Mouse (Mus musculus) limb, embryonic 13.5 days (tissue): Measurements from ENCODE around the gene Unc80. TPM values are rescaled to one million over a fixed set of nuclear protein-coding genes. Genes with fewer than 3 reads are reported as not detected.

Experiments
- ATAC-seq: fragments of 200-750 bp; cut with Nextera tagmentation; 2 replicates; pipeline ENCODE4 v1.8.0; 2017; ENCODE audit warnings: low read depth, moderate number of reproducible peaks, moderate TSS enrichment; ENCODE audit not compliant: low FRiP score
- H3K27ac ChIP-seq: fragments of 300-500 bp; sonication (generic); 2 replicates; pipeline ENCODE4 v1.5.1; 2015; ENCODE audit warnings: inconsistent platforms, mild to moderate bottlenecking, moderate library complexity
- H3K27me3 ChIP-seq: fragments of 300-500 bp; sonication (generic); 2 replicates; pipeline ENCODE4 v1.6.1; 2015; ENCODE audit warnings: mild to moderate bottlenecking, inconsistent platforms
- H3K36me3 ChIP-seq: fragments of 300-500 bp; sonication (generic); 2 replicates; pipeline ENCODE4 v1.6.1; 2015; ENCODE audit warnings: inconsistent platforms, mild to moderate bottlenecking, moderate library complexity
- H3K4me1 ChIP-seq: fragments of 300-500 bp; sonication (generic); 2 replicates; pipeline ENCODE4 v1.6.1; 2015; ENCODE audit warnings: inconsistent platforms
- H3K4me2 ChIP-seq: fragments of 300-500 bp; sonication (generic); replicated peaks from 2 replicates; pipeline ENCODE4 v1.6.1; 2015; ENCODE audit warnings: inconsistent platforms, mild to moderate bottlenecking, moderate library complexity
- H3K4me3 ChIP-seq: fragments of 300-500 bp; sonication (generic); 2 replicates; pipeline ENCODE4 v1.5.1; 2015; ENCODE audit warnings: moderate library complexity, mild to moderate bottlenecking, inconsistent platforms
- H3K9ac ChIP-seq: fragments of 300-500 bp; sonication (generic); 2 replicates; pipeline ENCODE4 v1.6.1; 2015; ENCODE audit warnings: mild to moderate bottlenecking, inconsistent platforms
- H3K9me3 ChIP-seq: fragments of 300-500 bp; sonication (generic); 2 replicates; pipeline ENCODE4 v1.6.1; 2016; ENCODE audit warnings: inconsistent platforms
- WGBS: fragments of 180-500 bp; shearing (Covaris S2); methylation state at CpG from one replicate; pipeline ENCODE4 v1.1.7; 2015; 5-methylcytosine and 5-hydroxymethylcytosine counted together
- polyA plus RNA-seq: library from polyadenylated mRNA; unstranded; fragments of >200 nt; fragmentation: Nextera tagmentation; extraction: Ambion mirVana; gene quantifications from 2 replicates; pipeline ENCODE4 v1.2.1, GENCODE M21; 2015

Unc80 gene
- polyA plus RNA-seq, 1 experiment from 2014 or later: 0.67 TPM

DNA sequence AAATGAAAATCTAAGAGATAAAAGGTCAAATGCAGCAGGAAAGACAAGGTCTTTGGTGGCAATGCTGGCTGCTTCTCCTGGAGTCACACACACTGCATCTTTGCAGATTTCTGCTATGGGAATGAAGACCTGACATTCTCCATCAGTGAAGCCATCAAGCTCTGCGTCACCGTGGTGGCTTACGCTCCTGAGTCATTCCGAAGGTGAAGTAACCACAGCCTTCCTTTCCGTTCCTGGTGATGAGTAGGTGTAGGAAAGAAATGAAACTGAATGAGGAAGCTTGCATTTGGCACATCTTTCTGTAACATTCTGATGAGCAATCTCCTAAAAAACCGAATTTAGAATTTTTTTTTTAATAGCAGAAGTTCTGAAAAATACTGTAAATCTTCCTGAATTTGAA lies 181.4 kb downstream of the Unc80 start:
- WGBS: 83% methylated on average over 6 of the region's 6 CpGs
- no peak for ATAC-seq
- Histone ChIP-seq H3K27me3 (no peaks in the 10 kb centered on the region), H3K4me3 (no peak overlapping the region), H3K9me3 (no peaks in the 10 kb centered on the region), H3K4me1 (0 out of 2 replicates have a peak, but pooled peaks cover 3% of the 10 kb centered on the region), H3K4me2 (no peak overlapping the region), H3K9ac (no peak overlapping the region), H3K27ac (no peak overlapping the region), H3K36me3 (no peaks in the 10 kb centered on the region)

DNA sequence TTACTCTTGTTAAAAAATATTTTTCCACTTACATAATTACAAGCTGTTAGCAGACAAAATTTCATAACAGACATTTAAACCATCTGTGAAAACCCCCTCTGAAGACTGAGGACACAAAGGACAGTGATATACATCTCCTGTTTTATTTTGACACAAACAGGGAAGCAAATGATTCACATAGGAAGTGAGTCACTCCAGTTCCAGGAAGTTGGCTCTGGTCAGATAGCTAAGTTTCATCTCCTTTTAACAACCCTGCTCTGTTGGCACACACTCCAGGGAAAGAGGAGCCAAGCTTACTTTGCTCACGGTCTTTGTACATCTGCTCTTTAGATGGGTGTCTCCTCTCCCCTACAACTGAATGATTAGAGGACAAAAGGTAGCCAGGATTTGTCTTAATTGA lies 181.8 kb downstream of the Unc80 start:
- H3K27ac ChIP-seq: no peak overlapping the region
- ATAC-seq: no peak
- H3K4me2 ChIP-seq: no peak overlapping the region
- whole genome bisulfite sequencing: 68% methylated on average over 1 of the region's 1 CpGs
- no peak overlapping the region for H3K9ac ChIP-seq
- no peaks in the 10 kb centered on the region for H3K36me3 ChIP-seq
- no peaks in the 10 kb centered on the region for H3K9me3 ChIP-seq
- peaks cover 4% of the 10 kb centered on the region; the same call in 1 of the 2 replicates for H3K4me1 ChIP-seq
- no peaks in the 10 kb centered on the region for H3K27me3 ChIP-seq
- H3K4me3 ChIP-seq: no peak overlapping the region

DNA sequence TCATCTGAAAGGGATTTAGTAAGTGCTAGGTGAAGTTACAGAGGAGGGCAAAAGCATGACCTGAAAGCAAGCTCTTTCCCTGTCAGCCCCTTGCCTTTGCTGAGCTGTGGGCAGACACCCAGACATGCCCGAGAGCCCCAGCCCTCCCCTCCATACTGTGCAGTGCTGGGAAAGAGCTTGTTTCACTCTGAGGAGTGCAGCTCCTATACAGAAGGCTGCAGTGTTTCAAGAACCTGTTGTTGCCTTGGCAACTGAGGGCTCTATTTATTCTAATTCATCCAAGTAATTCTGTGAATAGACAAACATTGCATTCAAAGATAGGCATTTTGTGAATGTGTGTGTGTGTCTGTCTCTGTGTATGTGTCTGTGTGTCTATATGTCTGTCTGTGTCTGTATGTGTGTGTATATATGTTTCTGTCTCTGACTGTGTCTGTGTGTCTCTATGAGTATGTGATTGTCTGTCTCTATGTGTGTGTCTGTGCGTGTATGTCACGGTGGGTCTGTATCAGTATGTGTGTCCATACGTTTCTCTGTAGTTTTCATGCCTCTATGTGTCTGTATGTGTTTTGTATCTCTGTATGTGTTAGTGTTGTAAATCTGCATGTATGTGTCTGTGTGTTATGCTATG lies 187.1 kb downstream of the Unc80 start:
- no peaks in the 10 kb centered on the region for H3K9me3 ChIP-seq
- H3K9ac ChIP-seq: no peak overlapping the region
- peak overlapping the region; percentile 33; the same call in 1 of the 2 replicates for H3K27ac ChIP-seq
- ATAC-seq: peak; percentile 75
- H3K4me3 ChIP-seq: no peak overlapping the region
- WGBS: 61% methylated on average over 4 of the region's 4 CpGs
- no peak overlapping the region for H3K4me2 ChIP-seq
- no peaks in the 10 kb centered on the region for H3K27me3 ChIP-seq
- H3K36me3 ChIP-seq: no peaks in the 10 kb centered on the region
- peaks cover 9% of the 10 kb centered on the region; the same call in 1 of the 2 replicates for H3K4me1 ChIP-seq

DNA sequence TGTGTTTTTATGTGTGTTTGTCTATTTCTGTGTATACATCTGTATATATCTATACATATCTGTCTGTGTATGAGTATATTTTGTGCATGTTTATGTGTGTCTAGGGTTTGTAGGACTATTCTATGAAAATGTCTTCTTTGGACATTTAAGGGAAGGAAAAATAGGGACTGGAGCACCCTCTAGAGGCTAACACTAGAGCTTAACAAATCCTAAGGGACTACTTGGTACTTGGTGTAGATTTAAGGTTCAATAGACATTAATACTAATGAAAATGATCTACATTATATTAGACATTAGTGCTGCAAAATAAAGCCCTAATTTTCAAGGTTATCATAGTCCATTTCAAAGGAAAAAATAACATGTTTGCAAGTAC lies 187.6 kb downstream of the Unc80 start:
- no peak overlapping the region for H3K27ac ChIP-seq
- ATAC-seq: no peak; the same call in 1 of the 2 replicates
- H3K4me1 ChIP-seq: peaks cover 9% of the 10 kb centered on the region; the same call in 1 of the 2 replicates
- no peaks in the 10 kb centered on the region for H3K27me3 ChIP-seq
- H3K4me2 ChIP-seq: no peak overlapping the region
- no peak overlapping the region for H3K9ac ChIP-seq
- no peak overlapping the region for H3K4me3 ChIP-seq
- H3K36me3 ChIP-seq: no peaks in the 10 kb centered on the region
- no peaks in the 10 kb centered on the region for H3K9me3 ChIP-seq

DNA sequence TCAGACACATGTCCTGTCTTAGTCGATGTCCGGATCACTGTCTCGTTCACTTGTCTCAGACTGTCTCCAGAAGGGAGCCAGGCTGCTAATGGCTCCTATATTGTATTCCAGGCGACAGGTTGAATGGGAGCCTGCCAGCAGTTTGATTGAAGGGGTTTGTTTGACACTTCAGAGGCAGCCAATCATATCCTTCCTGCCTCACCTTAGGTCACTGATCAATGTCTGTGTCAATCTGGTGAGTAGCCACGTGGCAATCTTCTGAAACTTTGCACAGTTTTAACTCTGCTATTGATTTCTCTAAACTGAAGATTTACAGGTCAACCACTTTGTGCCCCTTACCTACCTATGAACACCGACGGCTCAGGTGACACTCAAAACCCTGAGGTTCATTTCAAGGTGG lies 203.3 kb downstream of the Unc80 start:
- ATAC-seq: no peak
- 81% methylated on average over 7 of the region's 7 CpGs for WGBS
- H3K4me1 ChIP-seq: no peaks in the 10 kb centered on the region

DNA sequence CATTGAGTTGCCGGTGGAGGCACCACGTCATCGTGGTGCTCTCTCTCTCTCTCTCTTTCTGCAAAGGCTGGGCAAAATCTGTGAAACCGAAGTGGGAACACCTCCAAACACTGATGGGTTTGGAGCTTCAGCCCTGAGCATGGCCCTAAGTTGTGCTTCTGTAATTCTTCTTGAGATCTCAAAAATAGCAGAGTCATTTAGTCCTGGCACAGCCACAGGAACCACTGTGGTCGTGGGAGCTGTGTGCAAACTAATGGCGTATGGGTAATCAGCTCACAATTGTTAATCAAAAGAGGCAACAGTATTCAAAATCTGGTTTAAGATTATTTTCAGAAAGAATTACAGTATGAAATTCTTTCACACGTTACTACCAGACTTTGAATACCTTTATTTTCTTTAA lies 204.6 kb downstream of the Unc80 start:
- no peak overlapping the region for H3K4me3 ChIP-seq
- ATAC-seq: no peak
- H3K4me1 ChIP-seq: no peaks in the 10 kb centered on the region
- no peaks in the 10 kb centered on the region for H3K27me3 ChIP-seq
- H3K27ac ChIP-seq: no peak overlapping the region
- 86% methylated on average over 7 of the region's 7 CpGs for WGBS
- H3K9me3 ChIP-seq: no peaks in the 10 kb centered on the region
- H3K4me2 ChIP-seq: no peak overlapping the region
- no peaks in the 10 kb centered on the region for H3K36me3 ChIP-seq
- H3K9ac ChIP-seq: no peak overlapping the region

More for the DNA sequence above, 203.3 kb downstream of the Unc80 start:
- H3K36me3 ChIP-seq: no peaks in the 10 kb centered on the region
- no peaks in the 10 kb centered on the region for H3K27me3 ChIP-seq
- H3K27ac ChIP-seq: no peak overlapping the region
- H3K4me3 ChIP-seq: no peak overlapping the region
- H3K9me3 ChIP-seq: no peaks in the 10 kb centered on the region
- H3K9ac ChIP-seq: no peak overlapping the region
- H3K4me2 ChIP-seq: no peak overlapping the region

DNA sequence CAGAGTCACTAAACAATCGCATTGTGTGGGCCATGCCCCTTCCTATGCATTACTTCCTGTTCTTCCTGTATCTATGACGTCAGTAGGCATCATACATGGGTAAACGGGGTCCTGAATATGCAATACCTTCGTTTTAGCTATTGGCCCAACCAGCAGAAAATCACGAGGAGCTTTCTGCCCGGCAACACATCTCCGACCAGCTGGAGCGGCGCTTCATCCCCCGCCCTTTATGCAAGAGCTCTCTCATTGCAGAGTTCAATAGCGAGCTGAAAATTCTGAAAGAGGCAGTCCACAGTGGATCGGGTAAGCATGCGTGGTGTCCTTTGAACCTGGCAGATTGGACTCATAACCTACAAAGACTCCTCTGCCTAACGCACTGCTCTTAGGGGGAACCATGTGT lies 209.8 kb downstream of the Unc80 start:
- Histone ChIP-seq H3K27me3 (no peaks in the 10 kb centered on the region), H3K9ac (no peak overlapping the region), H3K9me3 (no peaks in the 10 kb centered on the region), H3K36me3 (no peaks in the 10 kb centered on the region), H3K27ac (no peak overlapping the region), H3K4me3 (no peak overlapping the region), H3K4me2 (no peak overlapping the region), H3K4me1 (no peaks in the 10 kb centered on the region)
- 82% methylated on average over 14 of the region's 14 CpGs for WGBS
- no peak for ATAC-seq

DNA sequence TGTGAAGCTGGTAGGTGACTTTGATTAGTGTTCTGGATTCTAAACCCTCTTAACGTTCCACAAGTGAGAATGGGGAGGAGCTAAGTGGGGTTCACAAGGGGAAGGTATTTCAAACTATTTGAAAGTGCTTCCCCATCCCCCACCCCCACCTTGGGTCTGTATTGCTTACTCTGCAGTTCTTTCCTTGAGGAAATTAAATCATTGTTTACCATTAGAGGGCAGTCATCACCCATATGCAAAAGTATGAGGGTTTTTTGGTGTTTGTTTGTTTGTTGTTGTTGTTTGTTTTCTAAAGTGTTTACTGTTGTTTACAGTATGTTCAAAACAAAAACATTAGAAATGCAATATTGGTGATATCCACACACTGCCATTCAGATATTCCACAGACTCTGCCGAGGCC lies 210.5 kb downstream of the Unc80 start:
- Histone ChIP-seq H3K4me3 (no peak overlapping the region), H3K4me2 (no peak overlapping the region), H3K9me3 (no peaks in the 10 kb centered on the region), H3K27ac (no peak overlapping the region), H3K36me3 (no peaks in the 10 kb centered on the region), H3K9ac (no peak overlapping the region), H3K4me1 (no peaks in the 10 kb centered on the region), H3K27me3 (no peaks in the 10 kb centered on the region)
- WGBS: 38% methylated on average over 2 of the region's 2 CpGs
- ATAC-seq: no peak

DNA sequence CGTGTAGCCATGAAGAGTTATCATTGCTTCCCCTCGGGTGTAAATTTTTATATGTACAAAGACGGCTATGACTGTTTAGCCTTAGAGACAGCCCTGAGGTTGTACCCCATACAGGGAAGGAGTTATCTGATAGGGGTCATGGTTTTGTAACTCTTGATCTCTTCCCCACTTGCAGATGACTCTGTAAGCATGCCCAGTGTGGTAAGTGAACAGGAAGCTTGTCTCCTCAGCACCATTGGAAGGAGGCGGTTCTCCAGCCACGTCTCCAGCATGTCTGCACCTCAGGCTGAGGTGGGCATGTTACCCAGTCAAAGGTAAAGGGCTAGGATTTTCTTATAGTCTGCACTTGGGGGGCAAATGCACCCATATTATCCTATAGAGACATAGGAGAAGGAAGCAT lies 214.8 kb downstream of the Unc80 start:
- no peak overlapping the region for H3K27ac ChIP-seq
- no peak overlapping the region for H3K4me2 ChIP-seq
- WGBS: 83% methylated on average over 5 of the region's 5 CpGs
- H3K27me3 ChIP-seq: no peaks in the 10 kb centered on the region
- no peaks in the 10 kb centered on the region for H3K9me3 ChIP-seq
- ATAC-seq: no peak
- H3K36me3 ChIP-seq: no peaks in the 10 kb centered on the region
- no peak overlapping the region for H3K4me3 ChIP-seq
- H3K4me1 ChIP-seq: no peaks in the 10 kb centered on the region
- no peak overlapping the region for H3K9ac ChIP-seq

DNA sequence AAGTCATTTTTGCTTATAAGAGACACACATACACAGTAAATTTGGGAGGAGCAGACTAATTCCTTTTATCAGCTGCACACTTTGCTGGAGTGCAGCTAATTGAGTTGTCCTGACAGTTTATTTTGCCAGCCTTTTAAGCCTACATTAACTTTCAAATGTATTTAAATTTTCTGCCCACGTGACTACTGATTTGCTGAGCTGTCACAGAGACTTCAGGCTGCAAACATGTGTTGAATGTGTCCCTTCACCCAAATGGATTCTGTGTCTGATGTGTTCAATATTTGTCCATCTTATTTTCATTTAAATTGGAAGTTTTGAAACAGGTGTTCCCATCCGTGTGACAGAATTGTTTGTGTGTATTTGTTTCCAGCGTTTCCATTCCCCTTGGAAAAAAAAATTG lies 223.6 kb downstream of the Unc80 start:
- Histone ChIP-seq H3K4me2 (no peak overlapping the region), H3K27ac (no peak overlapping the region), H3K4me1 (no peaks in the 10 kb centered on the region), H3K9ac (no peak overlapping the region), H3K36me3 (no peaks in the 10 kb centered on the region), H3K27me3 (no peaks in the 10 kb centered on the region), H3K4me3 (no peak overlapping the region), H3K9me3 (no peaks in the 10 kb centered on the region)
- 73% methylated on average over 3 of the region's 3 CpGs for WGBS
- ATAC-seq: no peak

DNA sequence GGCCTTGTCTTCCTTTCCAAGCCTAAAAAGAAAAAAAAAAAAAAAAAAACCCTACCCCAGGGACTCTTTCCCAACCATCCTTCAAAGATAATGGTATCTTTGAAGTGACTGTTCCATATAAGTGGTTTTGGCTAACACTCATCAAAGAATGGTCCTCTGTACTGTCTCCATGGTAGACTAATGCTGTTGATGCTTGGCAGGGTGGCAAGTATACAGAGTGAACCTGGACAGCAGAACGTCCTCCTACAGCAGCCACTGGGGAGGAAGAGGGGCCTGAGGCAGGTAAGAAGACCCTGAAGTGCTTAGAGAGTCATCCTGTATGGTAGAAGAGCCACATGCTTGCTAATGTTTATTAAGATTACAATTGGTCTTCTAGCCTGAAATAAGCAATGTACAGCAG lies 224.1 kb downstream of the Unc80 start:
- Histone ChIP-seq H3K27me3 (no peaks in the 10 kb centered on the region), H3K9me3 (no peaks in the 10 kb centered on the region), H3K36me3 (no peaks in the 10 kb centered on the region), H3K9ac (no peak overlapping the region), H3K27ac (no peak overlapping the region), H3K4me2 (no peak overlapping the region), H3K4me1 (no peaks in the 10 kb centered on the region), H3K4me3 (no peak overlapping the region)
- WGBS: 75% methylated on average over 1 of the region's 1 CpGs
- no peak for ATAC-seq

DNA sequence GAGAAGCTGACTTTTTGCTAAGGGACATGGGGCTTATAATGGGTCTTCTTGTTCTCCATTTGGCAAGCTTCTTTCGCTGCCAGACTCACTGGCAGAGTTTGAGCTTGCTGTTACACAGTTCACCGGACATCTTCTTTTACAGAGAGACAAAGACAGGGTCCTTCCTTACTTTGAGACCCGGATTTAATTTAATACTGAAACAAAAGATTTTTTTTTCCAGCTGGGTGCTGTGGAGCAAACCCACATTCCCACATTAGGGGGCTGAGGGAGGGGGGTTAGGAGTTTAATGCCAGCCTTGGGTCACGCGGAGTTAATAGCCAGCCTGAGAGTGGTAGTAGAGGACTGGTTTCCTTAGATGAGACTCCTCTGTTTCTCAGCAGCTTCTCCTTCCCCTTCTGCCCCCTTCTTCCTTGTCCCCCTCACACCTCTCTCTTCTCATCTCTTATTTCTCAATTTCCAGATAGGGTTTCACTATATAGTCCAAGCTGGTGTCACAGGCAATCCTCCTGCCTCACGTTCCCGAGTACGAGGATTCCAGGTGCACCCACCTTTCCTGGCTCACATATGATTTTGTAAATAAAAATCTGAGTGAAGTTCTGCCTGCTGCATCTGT lies 224.7 kb downstream of the Unc80 start:
- no peak overlapping the region for H3K4me3 ChIP-seq
- H3K9me3 ChIP-seq: no peaks in the 10 kb centered on the region

DNA sequence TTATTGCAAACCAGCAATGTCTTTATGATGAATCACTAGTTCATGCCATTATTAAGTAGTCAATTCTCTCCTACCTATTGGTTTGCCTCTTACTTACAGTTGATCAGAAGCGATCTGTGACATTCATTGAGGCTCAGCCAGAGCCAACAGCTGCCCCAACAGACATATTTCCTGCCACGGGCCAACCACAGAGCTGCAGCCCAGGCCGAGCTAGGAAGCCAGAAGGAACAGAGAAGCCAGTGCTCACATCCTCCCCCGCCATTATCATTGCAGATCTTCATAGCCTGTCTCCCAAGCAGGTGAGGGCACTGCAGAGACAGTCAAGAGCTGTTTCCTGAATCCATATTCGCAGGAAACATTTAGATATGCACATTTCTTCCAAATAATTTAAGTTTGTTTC lies 226.1 kb downstream of the Unc80 start:
- H3K27ac ChIP-seq: no peak overlapping the region
- no peak overlapping the region for H3K4me3 ChIP-seq
- H3K27me3 ChIP-seq: no peaks in the 10 kb centered on the region
- no peak for ATAC-seq
- no peak overlapping the region for H3K9ac ChIP-seq
- WGBS: 71% methylated on average over 5 of the region's 5 CpGs
- no peaks in the 10 kb centered on the region for H3K36me3 ChIP-seq
- no peaks in the 10 kb centered on the region for H3K4me1 ChIP-seq
- no peak overlapping the region for H3K4me2 ChIP-seq
- H3K9me3 ChIP-seq: no peaks in the 10 kb centered on the region

More for the DNA sequence above, 224.7 kb downstream of the Unc80 start:
- Histone ChIP-seq H3K27ac (no peak overlapping the region), H3K4me2 (no peak overlapping the region), H3K27me3 (no peaks in the 10 kb centered on the region), H3K9ac (no peak overlapping the region), H3K36me3 (no peaks in the 10 kb centered on the region), H3K4me1 (no peaks in the 10 kb centered on the region)
- ATAC-seq: no peak
- 82% methylated on average over 8 of the region's 8 CpGs for WGBS
